Mouse (Mus musculus) CH12F3 (cell line): Measurements from ENCODE around the gene Irf5.
"Not testable (repeated sequence)": the region's sequence is repeated elsewhere in the genome, so short reads cannot be mapped to it uniquely, and the experiment has no call there.

Source experiments
- in situ Hi-C: fragments of 300-500 bp; cut with MboI; formaldehyde crosslinking; loops from 2 replicates; pipeline ENCODE4 v1.14.3; 2020; ENCODE audit warnings: low sequenced_read_pairs

The Irf5 gene

DNA sequence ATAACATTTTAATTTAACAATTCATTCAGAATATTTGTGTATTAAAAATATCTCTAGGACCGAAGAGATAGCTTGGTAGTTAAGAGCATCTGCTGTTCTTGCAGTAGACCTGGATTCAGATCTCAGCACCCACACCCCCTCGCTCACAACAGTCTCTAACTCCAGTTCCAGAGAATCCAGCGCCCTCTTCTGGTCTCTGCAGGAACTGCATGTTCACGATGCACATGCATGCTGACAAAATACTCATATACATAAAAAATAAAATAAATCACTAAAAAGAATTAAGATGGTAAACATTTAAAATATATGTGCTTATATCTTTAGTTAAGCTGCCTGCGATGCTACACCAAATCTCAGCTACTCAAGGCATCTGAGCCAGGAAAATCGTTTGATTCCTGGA lies 1.2 kb upstream of the Irf5 start:
- in situ Hi-C loops, result no loop called here

DNA sequence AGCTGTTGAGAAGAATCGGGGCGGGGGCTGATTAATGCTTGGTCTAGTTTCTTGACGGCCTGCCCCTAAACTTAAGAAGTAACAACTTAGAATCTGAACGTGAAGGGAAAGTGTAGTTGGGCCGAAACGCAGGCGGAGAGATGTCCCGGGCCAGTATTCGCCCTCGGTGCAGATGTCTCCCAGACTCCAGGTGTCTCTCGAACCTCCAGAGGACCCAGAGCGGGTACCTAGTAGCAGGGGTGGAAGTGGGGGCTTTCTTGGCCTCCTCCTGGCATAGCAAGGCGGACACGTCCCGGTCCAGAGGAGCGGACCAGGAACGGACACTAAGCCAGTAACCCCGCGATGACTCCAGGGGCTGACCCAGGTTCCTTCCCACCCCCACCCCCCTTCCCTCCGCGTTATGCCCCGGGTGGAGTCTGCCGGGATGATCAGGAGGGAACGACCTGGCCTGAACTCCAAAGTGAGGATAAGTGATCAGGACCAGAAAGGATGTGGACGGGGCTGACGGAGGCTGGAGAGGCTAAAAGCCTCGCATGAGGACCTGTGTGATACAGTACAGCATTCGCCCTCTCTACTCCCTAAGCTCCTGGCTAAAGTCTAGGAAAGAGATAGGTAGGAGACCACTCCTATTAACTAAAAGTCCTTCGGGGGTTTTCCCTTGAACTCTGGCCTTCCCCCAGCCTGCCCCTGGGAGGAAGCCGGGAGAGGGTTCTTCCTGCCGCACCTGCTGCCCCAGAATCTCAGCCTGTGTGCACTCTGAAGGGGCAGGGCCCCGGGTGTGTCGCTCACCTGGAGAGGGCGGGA lies 1.1 kb downstream of the Irf5 start:
- in situ Hi-C loops, result no loop called here

DNA sequence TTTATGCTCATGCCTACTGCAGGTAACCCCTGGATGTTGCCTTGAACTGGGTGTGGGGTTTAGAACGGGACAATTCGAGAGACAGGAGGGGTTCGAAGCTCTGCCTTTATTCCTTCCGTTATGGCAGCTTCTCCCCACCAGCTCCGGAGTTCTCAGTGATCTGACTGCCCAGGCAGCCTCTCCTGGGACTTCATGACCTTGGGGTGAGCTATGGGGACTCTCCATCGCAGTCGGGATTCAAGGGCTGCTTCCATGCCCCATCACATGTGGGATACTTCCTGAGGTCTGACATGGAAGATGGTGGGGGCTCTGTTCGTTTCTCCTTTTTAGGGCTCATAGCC lies 1.7 kb downstream of the Irf5 start:
- in situ Hi-C loops, result no loop called here

DNA sequence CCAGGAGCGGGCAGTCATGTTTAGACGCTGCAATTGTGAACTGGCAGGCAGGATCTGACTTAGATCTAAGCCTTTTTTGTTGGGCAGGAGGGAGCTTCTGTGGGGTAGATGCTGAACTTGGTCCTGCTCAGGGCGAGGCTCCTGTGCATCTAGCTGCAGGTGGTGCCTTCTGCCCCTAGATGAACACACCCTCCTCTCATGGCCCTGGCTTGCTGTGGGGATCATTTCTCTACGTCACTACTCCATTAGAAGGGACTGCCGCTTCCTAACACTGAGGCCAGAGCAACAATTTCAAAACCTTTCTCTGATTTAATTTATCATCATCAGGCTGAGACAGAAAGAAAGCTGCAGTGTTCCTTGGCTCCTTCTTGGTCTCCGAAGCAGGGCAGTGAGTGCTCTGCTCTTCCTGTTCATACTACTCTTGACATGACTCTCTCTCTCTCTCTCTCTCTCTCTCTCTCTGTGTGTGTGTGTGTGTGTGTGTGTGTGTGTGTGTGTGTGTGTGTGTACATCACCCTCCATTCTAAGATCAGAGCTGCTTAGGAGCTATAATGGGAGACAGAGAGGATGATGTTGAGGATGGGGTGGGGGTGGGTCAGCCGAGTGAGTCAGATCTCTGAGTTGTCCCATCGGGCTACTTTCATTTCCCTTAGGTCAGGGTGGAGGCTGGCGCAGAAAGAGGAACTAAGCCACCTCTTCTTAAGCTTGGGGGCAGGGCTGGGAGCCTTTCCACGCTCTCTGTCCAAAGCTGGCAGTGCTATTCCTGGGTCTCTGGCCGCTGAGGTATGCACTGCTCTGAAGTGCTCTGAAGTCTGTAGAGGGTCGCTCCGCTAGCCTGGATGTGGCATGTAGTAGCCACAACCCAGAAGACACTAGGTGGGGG lies 2.4 kb downstream of the Irf5 start:
- in situ Hi-C loops, result no loop called here

DNA sequence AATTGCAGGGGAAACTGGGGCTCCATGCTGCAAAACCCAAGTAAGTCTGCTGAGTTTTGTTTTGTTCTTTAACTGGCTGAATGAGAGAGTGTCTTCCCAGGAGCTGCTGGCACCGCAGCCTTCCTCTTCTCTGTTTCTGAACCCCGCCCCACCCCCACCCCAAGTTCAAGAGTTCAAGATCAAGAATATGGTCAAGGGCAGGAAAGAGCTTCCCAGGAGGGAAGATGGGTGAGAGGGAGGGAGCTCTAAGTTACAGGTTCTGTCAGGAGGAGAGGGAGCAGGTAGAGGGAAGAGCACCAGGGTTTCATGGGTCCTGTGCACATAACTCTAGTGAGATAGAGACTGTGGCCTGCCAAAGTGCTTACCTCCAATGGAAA lies 3.0 kb downstream of the Irf5 start:
- in situ Hi-C loops, result no loop called here

DNA sequence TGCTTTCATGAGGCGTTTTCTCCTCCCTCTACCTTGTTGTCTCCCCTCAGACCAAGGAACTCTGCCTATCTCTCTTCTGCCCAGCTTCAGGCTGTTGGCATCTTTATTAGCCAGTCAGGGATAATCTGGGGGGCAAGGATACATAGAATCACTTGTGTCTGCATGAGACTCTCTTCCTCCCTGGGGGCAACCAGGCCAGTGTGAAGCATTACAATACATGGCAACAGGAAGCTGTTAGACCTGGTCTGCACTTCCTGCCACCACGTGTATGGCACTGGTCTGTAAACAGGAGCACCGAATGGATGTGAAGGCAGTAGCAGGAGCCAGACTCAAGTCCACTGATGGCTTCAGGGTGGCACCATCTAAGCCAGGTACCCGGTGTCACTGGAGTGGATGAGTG lies 3.6 kb downstream of the Irf5 start:
- in situ Hi-C loops, result no loop called here

DNA sequence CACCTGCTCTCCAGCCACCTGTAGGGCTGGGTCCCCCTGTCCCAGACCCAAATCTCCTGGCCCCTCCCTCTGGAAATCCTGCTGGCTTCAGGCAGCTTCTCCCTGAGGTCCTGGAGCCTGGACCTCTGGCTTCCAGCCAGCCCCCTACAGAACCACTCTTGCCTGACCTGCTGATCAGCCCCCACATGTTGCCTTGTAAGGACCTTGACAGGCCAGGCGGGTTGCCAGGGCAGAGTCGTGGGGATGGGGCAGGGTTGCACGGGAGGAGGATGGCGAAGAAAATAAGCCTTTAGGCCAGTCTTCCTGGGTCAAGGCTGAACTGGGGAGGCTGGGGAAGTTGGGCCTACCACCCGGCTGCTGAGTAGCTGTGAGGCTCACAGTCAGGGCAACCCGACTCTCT lies 8.9 kb downstream of the Irf5 start:
- in situ Hi-C loops, result no loop called here

DNA sequence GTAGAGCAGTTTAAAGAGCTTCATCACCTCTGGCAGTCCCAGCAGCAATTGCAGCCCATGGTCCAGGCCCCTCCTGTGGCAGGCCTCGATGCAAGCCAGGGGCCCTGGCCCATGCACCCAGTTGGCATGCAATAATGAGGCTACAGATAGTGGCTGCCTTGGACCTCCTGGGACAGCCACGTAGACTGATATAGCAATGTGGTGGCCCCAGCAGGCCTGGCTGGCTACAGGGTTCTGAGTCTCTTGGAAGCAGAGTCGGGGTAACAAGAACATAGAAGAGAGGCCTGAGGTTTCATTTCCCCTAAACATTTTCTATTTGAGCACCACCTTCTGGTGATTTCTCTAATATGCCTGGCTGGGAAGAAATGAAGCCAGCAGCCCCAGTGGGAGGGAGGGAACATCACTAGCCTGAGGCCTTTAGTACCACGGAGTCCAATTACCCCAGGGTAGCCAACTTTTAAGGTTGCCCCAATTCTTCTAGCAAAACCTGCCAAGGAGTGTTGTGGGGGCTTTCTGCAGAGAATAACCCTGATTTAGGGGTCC lies 10.3 kb downstream of the Irf5 start:
- in situ Hi-C loops, result no loop called here

DNA sequence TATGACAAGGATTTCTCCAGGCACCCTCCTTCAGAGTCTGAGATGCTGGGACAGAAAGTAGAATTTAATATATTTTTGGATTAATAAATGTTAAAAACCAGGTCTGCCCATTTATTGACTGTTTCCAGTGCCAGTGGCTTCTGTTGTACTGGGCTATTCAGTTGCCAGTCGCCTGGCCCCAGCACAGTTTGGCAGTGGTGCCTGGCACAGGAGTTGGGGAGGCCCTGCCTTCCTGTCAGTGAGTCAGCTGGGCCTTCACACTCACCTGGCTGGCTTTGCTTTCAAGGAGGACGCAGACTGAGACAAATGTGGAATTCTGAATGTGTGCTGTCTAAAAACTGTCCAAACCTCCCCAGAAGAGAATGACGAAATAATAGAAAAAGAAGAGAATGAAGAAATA lies 10.8 kb downstream of the Irf5 start:
- in situ Hi-C loops, result no loop called here

DNA sequence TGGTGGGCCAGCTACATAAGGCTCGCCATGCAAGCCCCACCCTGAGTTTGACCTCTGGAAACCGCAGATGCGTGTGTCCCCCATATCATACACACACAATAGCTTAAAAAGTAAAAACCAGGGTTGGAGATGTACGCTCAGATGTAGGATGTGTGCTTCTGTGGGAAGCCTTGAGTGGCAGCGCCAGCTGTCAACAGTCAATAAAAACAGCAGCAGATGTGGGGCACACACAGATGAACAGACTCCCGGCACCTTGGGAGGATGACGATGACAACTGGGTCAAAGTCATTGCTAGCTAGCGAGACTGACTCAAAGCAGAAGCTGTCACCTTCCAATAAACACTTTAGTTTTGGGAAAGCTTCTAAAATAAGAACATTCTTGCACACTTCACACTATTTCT lies 13.1 kb downstream of the Irf5 start:
- in situ Hi-C loops, result no loop called here

DNA sequence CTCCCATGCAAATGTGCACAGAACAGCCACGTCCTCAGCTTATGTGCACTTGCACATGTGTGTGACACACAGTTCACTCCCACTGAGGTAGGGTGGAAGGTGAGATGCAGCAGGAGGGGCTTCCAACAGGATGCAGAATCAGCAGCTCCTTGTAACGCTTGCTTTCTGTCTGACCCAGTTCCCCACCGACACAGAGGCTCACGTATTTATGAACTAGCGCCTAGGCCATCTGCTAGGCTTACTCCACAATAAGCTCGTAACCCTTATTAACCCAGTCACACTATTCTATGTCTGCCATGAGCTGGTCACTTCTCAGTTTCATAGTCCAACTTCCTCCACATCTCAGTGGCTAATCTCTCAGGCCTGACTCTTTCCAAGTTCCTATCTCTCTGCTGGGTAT lies 13.8 kb downstream of the Irf5 start:
- in situ Hi-C loops, result no loop called here

DNA sequence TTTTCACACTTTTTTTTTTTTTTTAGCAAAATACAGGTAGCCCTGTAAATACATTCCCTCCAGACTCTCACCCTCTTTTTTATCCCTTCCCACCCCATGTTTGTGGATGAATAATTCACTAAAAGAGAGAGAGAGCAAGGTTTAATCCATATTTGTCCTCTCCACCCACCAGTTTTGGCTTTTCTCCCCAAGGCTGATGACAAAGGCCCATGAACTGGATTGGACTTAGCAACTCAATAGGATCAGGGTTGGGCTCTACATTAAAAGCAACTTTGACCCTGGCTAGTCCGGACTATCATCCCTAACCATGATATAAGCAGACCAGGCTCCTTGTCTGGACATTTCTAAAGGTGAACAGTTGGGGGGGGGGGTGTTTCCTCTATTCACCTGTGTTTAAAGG lies 14.5 kb downstream of the Irf5 start:
- in situ Hi-C loops, result no loop called here

DNA sequence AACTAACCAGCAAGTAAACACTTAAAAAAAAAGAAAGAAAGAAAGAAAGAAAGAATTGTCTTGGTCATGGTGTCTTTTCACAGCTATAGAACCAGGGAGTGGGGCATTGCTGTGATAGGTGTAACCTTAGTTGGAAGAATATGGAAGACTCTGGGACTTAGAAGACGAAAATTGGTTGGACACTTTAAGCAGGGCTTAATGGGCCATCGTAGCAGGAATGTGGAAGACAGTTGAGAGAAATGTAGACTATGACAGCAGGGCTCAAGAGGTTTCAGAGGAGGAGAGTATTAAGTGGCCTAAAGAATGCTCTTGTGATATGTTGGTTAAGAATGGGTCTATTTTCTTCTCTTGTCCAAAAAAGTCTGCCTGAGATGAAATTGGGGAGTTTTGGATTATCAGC lies 19.2 kb downstream of the Irf5 start:
- in situ Hi-C loops, result no loop called here

DNA sequence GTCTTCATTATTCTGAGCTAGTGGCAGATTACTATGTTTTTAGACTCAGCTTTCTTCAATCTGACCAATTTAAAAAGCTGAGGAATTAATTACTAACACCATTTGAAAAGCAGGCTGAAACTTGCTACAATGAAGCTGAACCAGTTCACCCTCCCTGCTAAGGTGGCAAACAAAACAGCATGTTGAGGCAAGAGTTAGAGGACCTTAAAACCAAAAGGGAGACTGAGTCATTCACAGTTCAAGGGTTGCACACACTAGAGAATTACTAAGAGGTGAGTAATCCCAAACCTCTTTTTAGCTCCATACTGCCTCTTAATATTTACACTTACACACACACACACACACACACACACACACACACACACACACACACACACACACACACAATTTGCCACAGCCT lies 21.2 kb downstream of the Irf5 start:
- in situ Hi-C loops, result no loop called here

DNA sequence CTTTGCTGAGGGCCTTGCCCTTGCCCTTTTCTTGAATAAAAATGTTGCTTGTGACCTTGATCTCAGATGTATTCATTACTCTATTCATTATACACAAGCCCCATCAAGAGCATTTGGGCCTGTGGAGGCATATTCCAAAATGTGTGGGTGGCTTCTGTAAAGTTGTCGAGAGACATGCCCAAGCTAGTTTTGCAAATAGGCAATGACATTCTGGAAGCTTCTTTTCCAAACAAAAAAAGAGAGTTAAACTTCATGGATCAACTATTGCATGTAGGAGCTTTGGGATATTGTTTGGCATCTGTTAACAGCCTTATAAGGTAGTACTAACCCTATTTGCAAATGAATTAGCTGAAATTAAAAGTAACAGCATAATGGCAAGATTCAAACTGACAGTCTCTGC lies 21.7 kb downstream of the Irf5 start:
- in situ Hi-C loops, result no loop called here

DNA sequence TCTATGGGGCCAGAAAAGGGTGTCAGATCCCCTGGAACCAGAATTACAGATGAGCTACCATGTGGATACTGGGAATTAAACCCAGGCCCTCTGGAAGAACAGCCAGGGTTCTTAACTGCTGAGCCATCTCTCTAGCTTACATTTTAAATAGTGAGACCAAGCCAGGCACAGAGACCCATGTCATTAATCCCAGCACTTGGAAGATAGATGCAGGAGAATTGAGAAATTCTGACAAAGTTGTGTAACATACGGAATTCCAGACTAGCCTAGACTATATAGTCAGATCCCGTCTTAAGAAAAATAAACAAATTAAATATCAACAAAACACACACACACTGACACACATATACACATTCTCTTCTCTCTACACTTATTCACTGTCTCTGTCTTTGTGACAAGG lies 26.1 kb downstream of the Irf5 start:
- in situ Hi-C loops, result no loop called here

DNA sequence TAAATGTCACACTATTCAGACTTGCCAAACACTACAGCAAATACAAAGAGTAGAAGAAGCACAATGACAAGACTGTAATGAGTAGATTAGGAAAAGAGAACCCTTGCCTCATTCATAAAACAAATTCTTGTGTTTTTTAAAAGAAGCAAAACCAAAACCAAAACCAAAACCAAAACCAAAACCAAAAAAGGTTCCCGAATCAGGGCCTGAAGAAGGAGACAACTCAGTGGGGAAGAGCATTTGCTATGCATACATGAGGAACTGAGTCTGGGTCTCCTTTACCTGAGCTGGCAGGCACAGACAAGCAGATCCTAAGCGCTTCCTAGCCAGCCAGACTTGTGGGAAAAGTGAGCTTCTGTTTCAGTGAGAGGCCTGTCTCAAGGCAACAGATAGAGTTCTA lies 30.7 kb downstream of the Irf5 start:
- in situ Hi-C loops, result no loop called here

DNA sequence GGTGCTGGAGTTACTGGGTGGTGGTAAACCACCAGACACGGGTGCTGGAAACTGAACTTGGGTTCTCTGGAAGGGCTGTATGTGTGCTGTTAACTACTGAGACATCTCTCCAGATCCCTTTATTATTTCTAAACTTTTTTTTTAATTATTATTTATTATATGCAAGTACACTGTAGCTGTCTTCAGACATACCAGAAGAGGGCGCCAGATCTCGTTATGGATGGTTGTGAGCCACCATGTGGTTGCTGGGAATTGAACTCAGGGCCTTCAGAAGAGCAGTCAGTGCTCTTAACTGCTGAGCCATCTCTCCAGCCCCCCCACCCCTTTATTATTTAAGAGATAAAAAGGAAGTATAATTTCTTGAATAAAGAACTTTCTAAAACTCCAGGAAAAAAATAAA lies 50.0 kb downstream of the Irf5 start:
- in situ Hi-C loops, result not testable (repeated sequence)

DNA sequence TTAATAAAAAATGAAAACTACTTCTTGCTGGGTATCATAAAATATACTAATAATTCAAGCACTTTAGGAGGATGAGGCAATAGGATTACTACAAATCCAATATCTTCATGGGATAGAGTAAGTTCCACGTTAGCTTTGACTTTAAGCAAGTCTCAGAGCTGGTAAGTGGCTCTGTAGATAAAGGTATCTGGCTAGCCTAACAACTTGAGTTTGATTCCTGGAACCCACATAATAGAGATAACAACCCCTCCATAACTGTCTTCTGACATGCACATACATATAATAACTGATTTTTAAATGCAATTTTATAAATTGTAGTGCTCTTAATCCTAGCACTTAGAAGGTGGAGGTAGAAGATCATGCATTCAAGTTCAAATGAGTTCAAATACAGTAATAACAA lies 54.3 kb downstream of the Irf5 start:
- in situ Hi-C loops, result no loop called here

DNA sequence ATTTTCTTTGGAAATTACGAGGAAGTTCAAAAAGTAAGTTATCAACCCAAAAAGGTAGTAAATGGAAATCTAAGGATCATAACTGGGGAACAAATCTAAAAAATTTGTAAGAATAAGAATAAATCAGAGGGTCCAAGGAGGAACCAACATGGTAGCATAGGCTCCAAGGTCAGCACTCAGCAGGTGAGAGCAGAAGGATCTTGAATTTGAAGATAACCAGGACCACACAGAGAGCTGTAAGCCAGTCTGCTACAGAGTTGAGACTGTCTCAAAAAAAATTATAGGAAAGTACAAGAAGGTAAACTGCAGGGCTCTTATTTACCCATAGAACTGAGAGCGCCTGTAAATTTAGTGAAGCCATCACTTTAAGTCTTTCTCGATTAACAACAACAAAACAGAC lies 54.8 kb downstream of the Irf5 start:
- in situ Hi-C loops, result no loop called here
